ENCODE assay signal across 18 mouse cellular contexts in the genomic region with DNA sequence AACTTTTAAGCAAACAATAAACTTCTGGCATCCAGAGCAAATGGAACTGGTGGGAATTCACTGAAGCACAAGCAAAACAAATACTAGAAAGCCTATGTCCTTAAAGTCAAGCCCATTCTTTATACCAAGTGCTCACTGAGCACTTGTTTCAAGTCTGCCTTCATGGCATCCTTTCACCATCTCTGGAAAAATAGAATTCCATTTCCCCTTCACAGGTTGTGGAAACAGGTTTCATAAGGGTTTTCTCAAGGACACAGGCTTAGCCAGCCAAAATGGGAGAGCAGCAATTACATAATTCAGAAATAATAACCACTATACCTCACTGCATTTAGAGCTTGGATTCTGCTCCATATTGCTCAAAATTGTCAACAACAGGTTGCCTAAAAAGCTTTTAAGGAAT.
"Had no signal": no experiment of that assay in that cellular context is flagged by ENCODE, and none has a peak within 500 bp of the region (broad histone marks: within the 10 kb centered on the region; RNA-seq: fewer than 3 reads in every experiment).

No protein-coding gene starts in this region.

- H3K9ac ChIP-seq: liver, embryonic 12.5 days; liver, embryonic 14.5 days; lung, embryonic 15.5 days; midbrain, embryonic 12.5 days; neural tube, embryonic 13.5 days; neural tube, embryonic 15.5 days had no signal

- H3K27ac ChIP-seq: liver, embryonic 12.5 days; liver, embryonic 14.5 days; lung, embryonic 15.5 days; midbrain, embryonic 10.5 days; midbrain, embryonic 12.5 days; neural tube, embryonic 13.5 days; neural tube, embryonic 15.5 days had no signal

- H3K4me2 ChIP-seq: liver, embryonic 12.5 days; lung, embryonic 15.5 days; midbrain, embryonic 12.5 days; neural tube, embryonic 13.5 days; neural tube, embryonic 15.5 days had no signal

- H3K9me3 ChIP-seq: liver, embryonic 12.5 days; lung, embryonic 15.5 days; midbrain, embryonic 10.5 days; midbrain, embryonic 12.5 days; neural tube, embryonic 13.5 days; neural tube, embryonic 15.5 days had no signal

- H3K27me3 ChIP-seq: liver, embryonic 12.5 days; lung, embryonic 15.5 days; midbrain, embryonic 12.5 days; neural tube, embryonic 13.5 days; neural tube, embryonic 15.5 days had no signal

- H3K4me3 ChIP-seq: liver, embryonic 12.5 days; lung, embryonic 15.5 days; midbrain, embryonic 10.5 days; midbrain, embryonic 12.5 days; myocyte; neural tube, embryonic 13.5 days; neural tube, embryonic 15.5 days had no signal

- DNase-seq: midbrain, embryonic 14.5 days; retina, postnatal 1 day; right cerebral cortex, adult 18-20 months; right cerebral cortex, postnatal 25 days; right cerebral cortex, postnatal 4 days; spleen, adult 18-20 months; thymus, adult 18-20 months; thymus, postnatal 14 days; thymus, postnatal 36 days had no signal

- ATAC-seq: liver, embryonic 12.5 days; midbrain, embryonic 16.5 days had no signal

- H3K36me3 ChIP-seq: liver, embryonic 12.5 days; lung, embryonic 15.5 days; midbrain, embryonic 10.5 days; midbrain, embryonic 12.5 days; neural tube, embryonic 13.5 days; neural tube, embryonic 15.5 days had no signal

- H3K4me1 ChIP-seq: liver, embryonic 12.5 days; midbrain, embryonic 12.5 days had no signal
